Mouse (Mus musculus): Measurements from ENCODE around the gene Ces2h.
"Not testable (repeated sequence)": the region's sequence is repeated elsewhere in the genome, so short reads cannot be mapped to it uniquely, and the experiment has no call there.

Gene Ces2h

GRCm38 (mm10) chr8:105000586-105000985, at the start of gene Ces2h:
Gene Ces2h (plus strand): TSS chr8:105000853.
- no peak for DNase-seq (ENCODE audit: low read depth, low spot score)

- no peak for DNase-seq (ENCODE audit: low read depth, low spot score)
Measured at GRCm38 (mm10) chr8:104961537-104961961, 39.1 kb upstream of the Ces2h start, which contains the start of gene Ces2g. Gene Ces2g (plus strand): TSS chr8:104961718.

GRCm38 (mm10) chr8:104962229-104962901, 38.3 kb upstream of the Ces2h start:
- DNase-seq (ENCODE audit: low read depth, low spot score), result no peak

GRCm38 (mm10) chr8:104963375-104963894, 37.2 kb upstream of the Ces2h start:
- no peak for DNase-seq (ENCODE audit: low read depth, low spot score)

GRCm38 (mm10) chr8:104984126-104984525, 16.5 kb upstream of the Ces2h start:
- DNase-seq (ENCODE audit: low read depth, low spot score), result no peak

GRCm38 (mm10) chr8:104984942-104985341, 15.7 kb upstream of the Ces2h start:
- DNase-seq (ENCODE audit: low read depth, low spot score), result no peak

- DNase-seq (ENCODE audit: low read depth, low spot score), result no peak
Measured at GRCm38 (mm10) chr8:104998191-104998590, 2.5 kb upstream of the Ces2h start.

- no peak for DNase-seq (ENCODE audit: low read depth, low spot score)
Measured at GRCm38 (mm10) chr8:104999183-104999582, 1.5 kb upstream of the Ces2h start.

- DNase-seq (ENCODE audit: low read depth, low spot score), result no peak
Measured at GRCm38 (mm10) chr8:105010000-105010399, 9.3 kb downstream of the Ces2h start.

- peak; percentile 55 for DNase-seq (ENCODE audit: low read depth, low spot score)
Measured at GRCm38 (mm10) chr8:105011136-105011535, 10.5 kb downstream of the Ces2h start.

- DNase-seq (ENCODE audit: low read depth, low spot score), result no peak
Measured at GRCm38 (mm10) chr8:105014391-105014790, 13.7 kb downstream of the Ces2h start.

- no peak for DNase-seq (ENCODE audit: low read depth, low spot score)
Measured at GRCm38 (mm10) chr8:105021954-105022353, 21.3 kb downstream of the Ces2h start.

GRCm38 (mm10) chr8:105023087-105023486, 22.4 kb downstream of the Ces2h start:
- no peak for DNase-seq (ENCODE audit: low read depth, low spot score)

GRCm38 (mm10) chr8:105025050-105025449, 24.4 kb downstream of the Ces2h start:
- DNase-seq (ENCODE audit: low read depth, low spot score), result peak; percentile 53

GRCm38 (mm10) chr8:105043510-105043909, 42.9 kb downstream of the Ces2h start:
- no peak for DNase-seq (ENCODE audit: low read depth, low spot score)

- DNase-seq (ENCODE audit: low read depth, low spot score), result no peak
Measured at GRCm38 (mm10) chr8:105045824-105046401, 45.3 kb downstream of the Ces2h start.

GRCm38 (mm10) chr8:105048371-105048854, 47.8 kb downstream of the Ces2h start, which contains the start of gene Ces3a:
Gene Ces3a (plus strand): TSS chr8:105048601.
- DNase-seq (ENCODE audit: low read depth, low spot score), result no peak

GRCm38 (mm10) chr8:105056211-105056610, 55.6 kb downstream of the Ces2h start:
- DNase-seq (ENCODE audit: low read depth, low spot score), result no peak

- DNase-seq (ENCODE audit: low read depth, low spot score), result no peak
Measured at GRCm38 (mm10) chr8:105060056-105060455, 59.4 kb downstream of the Ces2h start.

GRCm38 (mm10) chr8:105066761-105067160, 66.1 kb downstream of the Ces2h start:
- peak; percentile 75 for DNase-seq (ENCODE audit: low read depth, low spot score)

GRCm38 (mm10) chr8:105067905-105068304, 67.3 kb downstream of the Ces2h start:
- not testable (repeated sequence) for DNase-seq (ENCODE audit: low read depth, low spot score)

GRCm38 (mm10) chr8:105068971-105069370, 68.3 kb downstream of the Ces2h start:
- no peak for DNase-seq (ENCODE audit: low read depth, low spot score)
